Mouse (Mus musculus) intestine, postnatal 0 days (tissue): ENCODE results near the gene Tiam1. TPM values are rescaled to one million over a fixed set of nuclear protein-coding genes. Genes with fewer than 3 reads are reported as not detected.

Source experiments
- ATAC-seq: fragments of 200-750 bp; cut with Nextera tagmentation; 2 replicates; pipeline ENCODE4 v1.8.0; 2017; ENCODE audit warnings: mild to moderate bottlenecking, moderate TSS enrichment, moderate library complexity
- H3K27ac ChIP-seq: fragments of 300-500 bp; sonication (generic); 2 replicates; pipeline ENCODE4 v1.5.1; 2014; ENCODE audit warnings: mild to moderate bottlenecking, low read depth, low read length, moderate library complexity
- H3K27me3 ChIP-seq: fragments of 300-500 bp; sonication (generic); replicated peaks from 2 replicates; pipeline ENCODE4 v1.6.1; 2014; ENCODE audit warnings: low read length, mixed read lengths; ENCODE audit not compliant: control insufficient read depth, insufficient read depth
- H3K36me3 ChIP-seq: fragments of 300-500 bp; sonication (generic); 2 replicates; pipeline ENCODE4 v1.6.1; 2014; ENCODE audit warnings: mild to moderate bottlenecking, moderate library complexity; ENCODE audit not compliant: control insufficient read depth, insufficient read depth
- H3K4me1 ChIP-seq: fragments of 300-500 bp; sonication (generic); replicated peaks from 2 replicates; pipeline ENCODE4 v1.6.1; 2014; ENCODE audit warnings: antibody characterized with exemption, low read length, mixed read lengths; ENCODE audit not compliant: control insufficient read depth, insufficient read depth
- H3K4me2 ChIP-seq: fragments of 300-500 bp; sonication (generic); replicated peaks from 2 replicates; pipeline ENCODE4 v1.6.1; 2014; ENCODE audit warnings: low read depth, mild to moderate bottlenecking, moderate library complexity
- H3K4me3 ChIP-seq: fragments of 300-500 bp; sonication (generic); 2 replicates; pipeline ENCODE4 v1.5.1; 2014; ENCODE audit warnings: low read depth, low read length
- H3K9ac ChIP-seq: fragments of 300-500 bp; sonication (generic); 2 replicates; pipeline ENCODE4 v1.6.1; 2014; ENCODE audit warnings: mild to moderate bottlenecking, low read depth, low read length
- H3K9me3 ChIP-seq: fragments of 300-500 bp; sonication (generic); 2 replicates; pipeline ENCODE4 v1.6.1; 2016; ENCODE audit warnings: mixed run types; ENCODE audit not compliant: control insufficient read depth
- CTCF ChIP-seq: sonication (generic); IDR thresholded peaks from 2 replicates; pipeline ENCODE4 v1.5.1; 2016; ENCODE audit warnings: low read depth, mild to moderate bottlenecking, control low read depth, antibody characterized with exemption, moderate library complexity
- WGBS: fragments of 180-500 bp; shearing (Covaris S2); extraction: QIAGEN DNeasy Blood & Tissue Kit; methylation state at CpG from one replicate; pipeline ENCODE4 v1.1.7; 2014; 5-methylcytosine and 5-hydroxymethylcytosine counted together
- polyA plus RNA-seq: library from polyadenylated mRNA; unstranded; fragments of >200 nt; fragmentation: Nextera tagmentation; extraction: Ambion mirVana; gene quantifications from 2 replicates; pipeline ENCODE4 v1.2.1, GENCODE M21; 2015

The Tiam1 gene
- polyA plus RNA-seq, 1 experiment from 2014 or later: 3.3 TPM

DNA sequence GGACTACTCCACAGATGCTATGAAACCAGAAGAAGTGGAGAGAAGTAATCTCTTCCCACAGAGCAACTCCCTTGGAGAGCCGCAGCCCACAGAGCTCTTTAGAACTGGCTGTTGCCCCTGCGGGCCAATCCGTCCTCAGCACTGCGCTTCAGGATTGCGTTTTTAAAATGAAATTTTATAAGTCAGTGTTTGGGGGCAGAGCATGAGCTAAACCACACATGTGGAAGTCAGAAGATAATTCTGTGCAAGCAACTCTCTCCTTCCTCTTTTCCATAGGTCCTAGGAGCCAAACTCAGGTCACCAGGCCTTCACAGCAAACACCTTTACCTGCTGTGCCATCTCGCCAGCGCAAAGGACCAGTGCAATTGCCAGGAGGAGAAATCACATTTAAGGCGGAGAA lies 98.0 kb downstream of the Tiam1 start:
- H3K27me3 ChIP-seq: no peaks in the 10 kb centered on the region
- no peaks in the 10 kb centered on the region for H3K36me3 ChIP-seq
- WGBS: 94% methylated on average over 8 of the region's 8 CpGs
- ATAC-seq: no peak
- no peak overlapping the region for H3K27ac ChIP-seq
- no peak for TF ChIP-seq CTCF
- H3K4me3 ChIP-seq: no peak overlapping the region
- no peak overlapping the region for H3K9ac ChIP-seq
- H3K9me3 ChIP-seq: no peaks in the 10 kb centered on the region
- H3K4me1 ChIP-seq: no peaks in the 10 kb centered on the region
- no peak overlapping the region for H3K4me2 ChIP-seq

- Histone ChIP-seq H3K4me1 (no peaks in the 10 kb centered on the region), H3K27ac (no peak overlapping the region), H3K9ac (no peak overlapping the region), H3K4me3 (no peak overlapping the region), H3K9me3 (no peaks in the 10 kb centered on the region), H3K27me3 (no peaks in the 10 kb centered on the region), H3K36me3 (no peaks in the 10 kb centered on the region), H3K4me2 (no peak overlapping the region)
- WGBS: 87% methylated on average over 21 of the region's 21 CpGs
- no peak for ATAC-seq
- TF ChIP-seq CTCF: no peak
These were observed 99.4 kb downstream of the Tiam1 start for GRCm38 (mm10) chr16:90044004-90044754.

DNA sequence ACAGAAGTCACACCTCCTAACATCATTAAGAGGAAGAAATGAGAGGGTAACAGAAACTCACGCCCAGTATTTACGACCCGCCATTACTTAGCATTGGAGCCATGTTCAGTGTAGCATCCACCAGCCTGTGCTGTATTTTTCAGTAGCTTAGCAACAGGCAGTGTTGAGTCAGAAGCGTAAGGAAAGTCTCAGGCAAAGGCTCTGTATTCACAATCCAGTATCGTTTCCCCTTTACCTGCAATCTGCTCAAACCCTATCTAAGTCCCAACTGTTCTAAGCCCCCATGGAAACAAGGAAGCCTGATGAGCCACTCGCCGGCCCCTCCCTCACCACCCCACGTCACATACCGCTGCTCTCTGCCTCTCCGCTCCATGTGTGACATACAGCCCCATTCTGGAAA lies 100.7 kb downstream of the Tiam1 start:
- WGBS: 77% methylated on average over 10 of the region's 10 CpGs
- Histone ChIP-seq H3K36me3 (no peaks in the 10 kb centered on the region), H3K4me3 (no peak overlapping the region), H3K9ac (no peak overlapping the region), H3K4me1 (no peaks in the 10 kb centered on the region), H3K4me2 (no peak overlapping the region), H3K27me3 (no peaks in the 10 kb centered on the region), H3K27ac (no peak overlapping the region), H3K9me3 (no peaks in the 10 kb centered on the region)
- no peak for ATAC-seq
- no peak for TF ChIP-seq CTCF

DNA sequence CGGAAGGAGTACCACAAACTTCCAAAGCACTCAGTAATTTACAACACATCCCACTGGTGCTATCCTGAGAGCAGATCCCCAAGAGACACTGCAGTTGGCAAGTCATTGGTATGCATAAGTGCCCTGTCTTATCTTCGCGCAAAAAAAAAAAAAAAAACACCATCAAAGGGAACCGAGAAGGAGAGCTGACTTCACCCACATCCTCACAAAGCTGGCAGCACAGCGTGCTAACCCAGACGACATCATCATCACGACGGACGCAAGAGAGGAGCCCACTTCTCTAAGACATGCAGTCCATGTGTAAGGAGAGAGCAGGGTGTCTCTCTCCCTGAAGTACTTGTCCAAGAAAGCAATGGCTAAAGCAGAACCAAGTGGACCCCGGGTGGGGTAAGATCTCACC lies 101.2 kb downstream of the Tiam1 start:
- WGBS: 80% methylated on average over 10 of the region's 10 CpGs
- ATAC-seq: no peak
- no peaks in the 10 kb centered on the region for H3K27me3 ChIP-seq

DNA sequence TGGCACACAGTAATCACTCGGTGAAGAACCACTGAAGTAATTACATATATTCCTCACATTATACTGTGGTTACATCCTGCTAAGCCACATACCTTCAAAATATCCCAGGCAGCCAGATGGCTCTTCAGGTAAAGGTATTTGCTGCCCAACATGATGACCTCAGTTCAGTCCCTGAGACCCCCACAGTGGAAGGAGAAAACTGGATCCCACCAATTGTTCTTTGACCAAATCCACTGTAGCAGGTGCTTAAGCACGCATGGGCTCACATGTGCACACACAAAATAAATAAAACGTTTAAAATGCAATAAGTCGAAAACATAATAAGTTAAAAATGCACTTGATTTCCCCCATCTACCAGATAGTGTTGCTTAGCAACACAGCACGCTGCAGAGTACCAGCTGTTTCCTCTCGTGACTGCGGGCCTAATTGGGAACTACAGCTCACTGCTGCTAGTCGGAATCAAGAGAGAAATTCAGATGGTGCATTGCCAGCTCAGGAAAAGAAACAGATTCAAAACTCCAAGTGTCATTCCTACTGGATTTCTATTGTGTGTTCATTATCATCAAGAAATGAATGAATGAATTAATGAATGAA lies 102.7 kb downstream of the Tiam1 start:
- WGBS: 50% methylated on average over 8 of the region's 8 CpGs
- Histone ChIP-seq H3K27ac (no peak overlapping the region), H3K4me1 (no peaks in the 10 kb centered on the region), H3K9ac (no peak overlapping the region), H3K9me3 (no peaks in the 10 kb centered on the region), H3K4me3 (no peak overlapping the region), H3K36me3 (no peaks in the 10 kb centered on the region), H3K27me3 (no peaks in the 10 kb centered on the region), H3K4me2 (no peak overlapping the region)
- 0 out of 2 replicates have a peak, but pooled peaks have one; percentile 6 for TF ChIP-seq CTCF
- no peak for ATAC-seq

More for the DNA sequence above, 101.2 kb downstream of the Tiam1 start:
- H3K9me3 ChIP-seq: no peaks in the 10 kb centered on the region
- H3K4me2 ChIP-seq: no peak overlapping the region
- H3K4me1 ChIP-seq: no peaks in the 10 kb centered on the region
- no peak for TF ChIP-seq CTCF
- H3K9ac ChIP-seq: no peak overlapping the region
- no peaks in the 10 kb centered on the region for H3K36me3 ChIP-seq
- no peak overlapping the region for H3K4me3 ChIP-seq
- H3K27ac ChIP-seq: no peak overlapping the region

DNA sequence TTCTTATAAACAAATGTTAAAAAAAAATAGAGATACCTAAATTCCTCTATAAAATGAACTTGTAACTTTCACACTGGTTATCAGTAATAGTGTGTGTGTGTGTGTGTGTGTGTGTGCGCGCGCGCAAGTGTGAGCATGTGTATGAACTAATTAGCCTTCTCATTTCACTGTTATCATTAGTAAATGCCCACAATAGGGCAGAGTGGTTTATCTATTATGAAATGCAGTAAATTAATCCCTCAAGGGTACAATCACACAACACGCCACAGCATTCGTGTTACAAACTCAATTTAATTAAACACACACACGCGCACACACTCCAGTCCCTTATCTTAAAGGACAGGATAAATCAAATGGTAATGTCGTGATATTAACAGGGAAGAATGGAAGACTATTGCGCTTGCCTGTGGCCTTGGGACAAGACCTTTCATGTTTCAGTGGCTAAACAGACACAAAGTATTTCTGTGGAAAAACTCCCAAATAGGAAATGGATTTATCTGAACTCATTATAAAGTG lies 107.9 kb downstream of the Tiam1 start:
- Histone ChIP-seq H3K4me3 (no peak overlapping the region), H3K4me1 (no peaks in the 10 kb centered on the region)

More for the DNA sequence above, 107.9 kb downstream of the Tiam1 start:
- no peak for TF ChIP-seq CTCF
- 88% methylated on average over 10 of the region's 10 CpGs for WGBS
- Histone ChIP-seq H3K9me3 (no peaks in the 10 kb centered on the region), H3K36me3 (no peaks in the 10 kb centered on the region), H3K27me3 (no peaks in the 10 kb centered on the region), H3K9ac (no peak overlapping the region), H3K27ac (no peak overlapping the region), H3K4me2 (no peak overlapping the region)
- no peak for ATAC-seq
